Mouse (Mus musculus): ENCODE measurements around the gene Bptf. TPM values are rescaled to one million over a fixed set of nuclear protein-coding genes. Genes with fewer than 3 reads are reported as not detected.

Gene Bptf
- total and polyA plus RNA-seq, 3 experiments: 22.1 to 63.9 (median 28.0) TPM

DNA sequence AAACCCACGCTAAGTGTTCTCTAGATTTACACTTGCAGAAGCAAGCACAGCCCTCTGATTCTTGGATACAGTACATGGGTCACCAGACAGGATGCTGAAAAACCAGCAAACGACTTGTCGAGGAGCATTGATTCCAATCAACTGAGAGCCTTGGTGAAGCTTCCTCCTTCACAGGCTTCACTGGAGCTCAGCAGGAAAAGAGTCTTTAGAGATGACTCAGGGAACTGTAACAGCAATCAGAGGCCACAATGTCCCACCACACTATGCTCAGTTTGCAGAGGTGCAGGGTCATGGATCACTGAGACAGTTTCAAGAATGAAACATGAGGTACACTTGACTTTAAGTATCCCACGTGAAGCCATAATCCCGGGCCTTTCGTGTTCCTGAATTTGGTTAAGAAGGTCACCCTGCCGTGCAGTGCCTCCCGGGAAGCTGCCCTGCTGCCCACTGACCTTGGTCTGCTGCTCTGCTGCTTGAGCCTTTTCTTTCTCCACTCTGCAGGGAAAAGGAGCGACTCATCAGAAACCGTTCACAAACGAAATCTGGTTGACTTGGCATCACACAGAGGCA lies 66.6 kb downstream of the Bptf start:
- Histone ChIP-seq H3K9me3 (replicated peaks; ENCODE audit: low read length) (no peaks in the 10 kb centered on the region), H3K27me3 (replicated peaks) (no peaks in the 10 kb centered on the region), H3K79me2 (replicated peaks; ENCODE audit: control insufficient read depth, extremely low read depth, insufficient read depth, poor library complexity, severe bottlenecking) (no peaks in the 10 kb centered on the region), H3K36me3 (replicated peaks in 1 of 2; ENCODE audit: control insufficient read depth in 1 of 2, insufficient read depth in 1 of 2, low read length in 1 of 2) (peaks cover 63 to 94% of the 10 kb centered on the region in 2 experiments), H3K4me2 (ENCODE audit: insufficient read depth, low read depth, poor library complexity, severe bottlenecking) (no peak overlapping the region), H3K27ac (ENCODE audit: insufficient read depth, low read depth) (no peak overlapping the region), H3K4me3 (replicated peaks in 1 of 3; ENCODE audit: low read depth in 2 of 3, low read length in 2 of 3, poor library complexity in 1 of 3) (no peak overlapping the region), H3K4me1 (ENCODE audit: control insufficient read depth in 1 of 2, insufficient read depth in 2 of 2) (no peaks in the 10 kb centered on the region), H3K9ac (ENCODE audit: insufficient read depth, low read depth) (no peak overlapping the region)
- no peak for DNase-seq (ENCODE audit: extremely low read depth)
- dilution Hi-C loops (cut with MboI; ENCODE audit: extremely low pct_ligation_motif_present, extremely low pct_unique_long_range_greater_than_20kb, low sequenced_read_pairs) (no loop called here), in situ Hi-C loops (cut with MboI; ENCODE audit: low pct_ligation_motif_present, low pct_unique_long_range_greater_than_20kb, low sequenced_read_pairs) (no loop called here)
- TF ChIP-seq CTCF (conservative IDR thresholded peaks at IDR 0.05 in 1 of 2, IDR thresholded peaks at IDR 0.05 in 1 of 2; ENCODE audit: low read depth in 2 of 2, low read length in 2 of 2) (no peak), POLR2AphosphoS2 (IDR thresholded peaks at IDR 0.05; ENCODE audit: low read depth, low read length) (no peak), E2F4 (IDR thresholded peaks at IDR 0.05; ENCODE audit: insufficient replicate concordance, low read depth, low read length) (no peak), JUND (conservative IDR thresholded peaks at IDR 0.05; ENCODE audit: low read depth, low read length) (no peak; the same call in 1 of the 2 replicates), ELF1 (IDR thresholded peaks at IDR 0.05; ENCODE audit: low read depth, low read length) (no peak), TBP (conservative IDR thresholded peaks at IDR 0.05; ENCODE audit: low read depth, low read length) (no peak)

DNA sequence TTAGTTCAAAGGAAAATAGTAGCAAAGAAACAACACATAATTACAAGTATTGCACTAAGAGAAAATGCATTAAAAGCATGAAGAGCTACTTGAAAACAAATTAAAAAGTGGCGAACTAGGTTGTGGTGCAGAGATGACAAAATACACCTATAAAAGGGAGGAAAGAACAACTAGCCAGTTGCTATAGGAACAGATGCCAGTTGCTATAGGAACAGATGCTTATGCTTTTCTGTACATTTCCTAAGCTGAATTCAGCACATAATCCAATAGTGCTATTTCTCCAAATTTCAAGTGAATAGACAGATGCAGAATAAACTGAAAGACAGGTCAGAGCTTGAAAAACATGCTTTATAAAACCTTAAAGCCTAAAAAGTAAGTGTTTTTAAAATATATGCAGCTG lies 67.3 kb downstream of the Bptf start:
- no peak overlapping the region for H3K9ac ChIP-seq (ENCODE audit: insufficient read depth, low read depth)
- in situ Hi-C loops (cut with MboI; ENCODE audit: low pct_ligation_motif_present, low pct_unique_long_range_greater_than_20kb, low sequenced_read_pairs): no loop called here
- H3K4me2 ChIP-seq (ENCODE audit: insufficient read depth, low read depth, poor library complexity, severe bottlenecking): no peak overlapping the region
- no peak for TF ChIP-seq SIN3A (IDR thresholded peaks at IDR 0.05; ENCODE audit: low read length)
- TF ChIP-seq MYC (IDR thresholded peaks at IDR 0.05; ENCODE audit: low read depth, low read length): no peak
- TF ChIP-seq HCFC1 (IDR thresholded peaks at IDR 0.05; ENCODE audit: low read depth, low read length): no peak
- no peaks in the 10 kb centered on the region for H3K9me3 ChIP-seq (replicated peaks; ENCODE audit: low read length)
- peaks cover 63 to 93% of the 10 kb centered on the region in 2 experiments for H3K36me3 ChIP-seq (replicated peaks in 1 of 2; ENCODE audit: control insufficient read depth in 1 of 2, insufficient read depth in 1 of 2, low read length in 1 of 2)
- H3K4me1 ChIP-seq (ENCODE audit: control insufficient read depth in 1 of 2, insufficient read depth in 2 of 2): no peaks in the 10 kb centered on the region
- no peak overlapping the region for H3K4me3 ChIP-seq (replicated peaks in 1 of 3; ENCODE audit: low read depth in 2 of 3, low read length in 2 of 3, poor library complexity in 1 of 3)
- DNase-seq (ENCODE audit: extremely low read depth): no peak
- no peak overlapping the region for H3K27ac ChIP-seq (ENCODE audit: insufficient read depth, low read depth)
- dilution Hi-C loops (cut with MboI; ENCODE audit: extremely low pct_ligation_motif_present, extremely low pct_unique_long_range_greater_than_20kb, low sequenced_read_pairs): no loop called here
- no peaks in the 10 kb centered on the region for H3K27me3 ChIP-seq (replicated peaks)
- H3K79me2 ChIP-seq (replicated peaks; ENCODE audit: control insufficient read depth, extremely low read depth, insufficient read depth, poor library complexity, severe bottlenecking): no peaks in the 10 kb centered on the region

DNA sequence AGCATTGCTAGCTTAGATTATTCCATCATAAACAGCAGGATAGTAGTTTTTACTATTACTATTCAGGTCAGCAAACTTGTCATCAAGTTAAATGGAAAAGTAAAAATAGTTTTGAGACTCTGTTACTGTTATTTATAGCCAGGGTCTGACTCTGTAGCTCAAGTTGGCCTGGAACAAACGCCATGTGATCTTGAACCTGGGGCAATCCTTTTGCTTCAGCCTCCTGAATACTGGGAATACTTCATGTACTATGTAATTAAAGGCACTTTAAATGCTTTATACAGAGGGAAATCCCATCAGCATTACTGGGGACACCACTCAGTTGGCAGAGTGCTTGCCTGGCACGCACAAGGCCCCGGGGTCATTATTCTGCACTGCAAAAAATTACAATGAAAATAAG lies 68.9 kb downstream of the Bptf start:
- Histone ChIP-seq H3K79me2 (replicated peaks; ENCODE audit: control insufficient read depth, extremely low read depth, insufficient read depth, poor library complexity, severe bottlenecking) (no peaks in the 10 kb centered on the region), H3K4me1 (ENCODE audit: control insufficient read depth in 1 of 2, insufficient read depth in 2 of 2) (no peaks in the 10 kb centered on the region), H3K27me3 (replicated peaks) (no peaks in the 10 kb centered on the region), H3K27ac (ENCODE audit: insufficient read depth, low read depth) (no peak overlapping the region), H3K4me2 (ENCODE audit: insufficient read depth, low read depth, poor library complexity, severe bottlenecking) (no peak overlapping the region), H3K9ac (ENCODE audit: insufficient read depth, low read depth) (no peak overlapping the region), H3K9me3 (replicated peaks; ENCODE audit: low read length) (no peaks in the 10 kb centered on the region), H3K4me3 (replicated peaks in 1 of 3; ENCODE audit: low read depth in 2 of 3, low read length in 2 of 3, poor library complexity in 1 of 3) (no peak overlapping the region), H3K36me3 (replicated peaks in 1 of 2; ENCODE audit: control insufficient read depth in 1 of 2, insufficient read depth in 1 of 2, low read length in 1 of 2) (peaks cover 75 to 96% of the 10 kb centered on the region in 2 experiments)
- dilution Hi-C loops (cut with MboI; ENCODE audit: extremely low pct_ligation_motif_present, extremely low pct_unique_long_range_greater_than_20kb, low sequenced_read_pairs) (no loop called here), in situ Hi-C loops (cut with MboI; ENCODE audit: low pct_ligation_motif_present, low pct_unique_long_range_greater_than_20kb, low sequenced_read_pairs) (no loop called here)
- DNase-seq (ENCODE audit: extremely low read depth): no peak
- TF ChIP-seq ETS1 (conservative IDR thresholded peaks at IDR 0.05; ENCODE audit: low read depth, low read length) (no peak), POLR2A (IDR thresholded peaks at IDR 0.05; ENCODE audit: low read depth, low read length) (no peak), TBP (conservative IDR thresholded peaks at IDR 0.05; ENCODE audit: low read depth, low read length) (no peak), USF1 (IDR thresholded peaks at IDR 0.05; ENCODE audit: low read depth, low read length) (no peak), MAFK (IDR thresholded peaks at IDR 0.05; ENCODE audit: insufficient replicate concordance, low read length) (no peak), MXI1 (IDR thresholded peaks at IDR 0.05; ENCODE audit: low read depth, low read length) (no peak), ELF1 (IDR thresholded peaks at IDR 0.05; ENCODE audit: low read depth, low read length) (no peak)

Data from CH12.LX (cell line).